Mouse (Mus musculus) liver, adult 2 months (tissue): Measurements from ENCODE around the gene Creb3. TPM values are rescaled to one million over a fixed set of nuclear protein-coding genes. Genes with fewer than 3 reads are reported as not detected.
A peak's percentile ranks its signal among the peaks of the same experiment; 100 is the strongest.

ENCODE experiments used
- DNase-seq: peaks from one replicate; pipeline ENCODE4 v3.0.0-alpha.2; 2011; ENCODE audit warnings: low read depth, low spot score; ENCODE audit errors: extremely low read depth
- H3K27ac ChIP-seq: fragments of 200-500 bp; replicated peaks from 2 replicates; pipeline ENCODE4 v1.5.1; 2012; ENCODE audit warnings: low read depth, mild to moderate bottlenecking, control low read depth, inconsistent platforms, low read length; ENCODE audit not compliant: insufficient read depth
- H3K27me3 ChIP-seq: fragments of 200-500 bp; 2 replicates; pipeline ENCODE4 v1.6.1; 2012; ENCODE audit warnings: mild to moderate bottlenecking, moderate library complexity, low read length, inconsistent platforms; ENCODE audit not compliant: control insufficient read depth, insufficient read depth
- H3K36me3 ChIP-seq: fragments of 200-500 bp; 2 replicates; pipeline ENCODE4 v1.6.1; 2012; ENCODE audit warnings: low read length, inconsistent platforms; ENCODE audit not compliant: control insufficient read depth, insufficient read depth
- H3K4me1 ChIP-seq: fragments of 200-500 bp; 2 replicates; pipeline ENCODE4 v1.6.1; 2011; ENCODE audit warnings: low read length; ENCODE audit not compliant: control insufficient read depth, insufficient read depth
- H3K4me3 ChIP-seq: fragments of 200-500 bp; 2 replicates; pipeline ENCODE4 v1.5.1; 2011; ENCODE audit warnings: low read depth, mild to moderate bottlenecking, control low read depth, low read length, moderate library complexity; ENCODE audit not compliant: insufficient read depth
- H3K79me2 ChIP-seq: fragments of 200-500 bp; 2 replicates; pipeline ENCODE4 v1.6.1; 2012; ENCODE audit warnings: inconsistent platforms, mild to moderate bottlenecking, low read length, moderate library complexity; ENCODE audit not compliant: control insufficient read depth, insufficient read depth
- H3K9ac ChIP-seq: fragments of 200-500 bp; 2 replicates; pipeline ENCODE4 v1.6.1; 2012; ENCODE audit warnings: low read depth, mild to moderate bottlenecking, control low read depth, inconsistent platforms, low read length
- CTCF ChIP-seq: fragments of 200-500 bp; IDR thresholded peaks from 2 replicates; pipeline ENCODE4 v1.5.1; 2011; ENCODE audit warnings: low read depth, low read length, control low read depth
- POLR2A ChIP-seq: fragments of 200-500 bp; IDR thresholded peaks from 2 replicates; pipeline ENCODE4 v1.6.1; 2011; ENCODE audit warnings: low read length, control low read depth; ENCODE audit not compliant: insufficient read depth; ENCODE audit errors: extremely low read depth
- WGBS: fragments of 180-500 bp; shearing (Covaris S2); methylation state at CpG from one replicate; pipeline ENCODE4 v1.1.7; 2018; 5-methylcytosine and 5-hydroxymethylcytosine counted together
- polyA plus RNA-seq: library from polyadenylated mRNA; depleted of rRNA; stranded (reverse); fragments of >200 nt; gene quantifications from 2 replicates; pipeline ENCODE4 v1.2.3, GENCODE M21; 2012
- total RNA-seq: library from RNA; depleted of rRNA; stranded (reverse); fragments of >200 nt; gene quantifications from 2 replicates; pipeline ENCODE4 v1.2.3, GENCODE M21; 2014

The Creb3 gene
- total and polyA plus RNA-seq, 2 experiments, result 41.1 to 62.0 TPM

DNA sequence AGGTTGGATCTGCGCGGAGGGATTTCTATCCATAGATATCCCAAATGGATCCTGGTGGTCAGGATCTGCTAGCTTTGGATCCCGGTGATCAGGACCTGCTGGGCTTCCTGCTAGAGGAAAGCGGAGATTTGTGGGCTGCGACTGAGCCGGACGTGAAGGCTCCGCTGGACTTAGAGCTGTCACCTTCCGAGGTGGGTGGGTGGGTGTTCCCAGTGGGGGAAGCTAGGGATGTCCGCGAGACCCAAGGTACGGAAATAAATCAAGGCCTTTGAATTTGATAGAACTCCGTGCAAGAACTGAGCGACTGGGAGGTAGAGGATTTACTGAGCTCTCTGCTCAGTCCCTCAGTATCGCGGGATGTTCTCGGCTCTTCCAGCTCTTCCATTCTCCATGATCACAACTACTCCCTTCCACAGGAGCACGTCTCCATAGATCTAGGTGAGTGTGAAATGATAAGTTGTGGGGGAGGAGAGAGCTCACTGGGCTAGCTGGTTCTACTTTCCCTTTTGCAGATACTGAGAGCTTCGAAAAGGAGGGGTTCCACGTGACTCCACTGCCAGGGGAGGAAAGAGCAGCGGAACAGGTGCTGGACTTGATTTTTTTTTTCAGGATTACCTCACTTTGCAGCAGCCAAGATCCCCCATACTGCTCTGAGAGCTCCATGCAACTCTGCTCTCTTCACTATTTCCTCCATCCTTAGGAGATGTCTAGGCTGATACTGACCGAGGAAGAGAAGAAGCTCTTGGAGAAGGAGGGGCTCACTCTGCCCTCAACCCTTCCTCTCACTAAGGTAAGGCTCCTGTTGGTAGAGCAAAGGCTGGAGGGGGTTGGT lies 853 bp downstream of the Creb3 start:
- no peaks in the 10 kb centered on the region for H3K27me3 ChIP-seq
- 2% methylated on average over 22 of the region's 22 CpGs for WGBS
- peak overlapping the region; percentile 87 for H3K4me3 ChIP-seq
- H3K9ac ChIP-seq, result peak overlapping the region; percentile 75
- peaks cover 18% of the 10 kb centered on the region for H3K79me2 ChIP-seq
- H3K27ac ChIP-seq, result peak overlapping the region; percentile 74
- peak; percentile 33 for DNase-seq
- no peak for TF ChIP-seq POLR2A
- TF ChIP-seq CTCF, result no peak
- H3K4me1 ChIP-seq, result peaks cover 24% of the 10 kb centered on the region
- H3K36me3 ChIP-seq, result peaks cover 27% of the 10 kb centered on the region

DNA sequence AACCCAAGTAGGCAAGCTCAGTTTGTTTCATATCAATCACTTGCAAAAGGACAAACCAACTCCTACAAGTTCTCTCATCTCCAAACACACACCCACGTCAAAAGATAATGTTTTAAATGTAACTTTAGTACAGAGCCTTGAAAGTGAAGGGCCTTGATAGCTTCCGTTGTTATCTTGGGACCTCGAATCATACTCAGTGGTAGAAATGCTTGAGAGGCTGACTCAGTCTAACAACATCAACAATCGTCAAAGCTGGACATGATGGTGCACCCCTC lies 1.4 kb downstream of the Creb3 start:
- Histone ChIP-seq H3K36me3 (peaks cover 31% of the 10 kb centered on the region), H3K27ac (no peak overlapping the region)

DNA sequence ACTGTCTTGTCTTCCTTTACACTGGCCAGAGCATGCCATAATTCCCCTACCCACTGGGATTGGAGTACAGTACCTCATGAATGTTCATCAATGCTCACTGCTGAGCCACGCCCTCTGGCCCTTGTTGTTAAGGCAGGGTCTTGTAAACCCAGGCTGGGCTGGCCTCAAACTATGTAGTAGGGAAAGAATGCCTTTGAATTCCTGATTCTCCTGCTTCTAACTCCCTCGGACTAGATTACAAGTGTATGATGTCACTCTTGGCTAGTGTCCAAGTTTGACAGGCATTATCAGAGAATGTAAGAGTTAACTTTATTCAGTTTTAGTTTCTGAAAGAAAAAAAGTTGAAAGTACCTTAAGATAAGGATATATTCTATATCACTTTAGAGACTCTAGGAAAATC lies 2.1 kb downstream of the Creb3 start:
- WGBS, result 47% methylated on average over 2 of the region's 2 CpGs
- Histone ChIP-seq H3K4me1 (peaks cover 20% of the 10 kb centered on the region), H3K27me3 (no peaks in the 10 kb centered on the region), H3K36me3 (peaks cover 34% of the 10 kb centered on the region), H3K9ac (no peak overlapping the region), H3K4me3 (no peak overlapping the region), H3K79me2 (peaks cover 15% of the 10 kb centered on the region), H3K27ac (no peak overlapping the region)
- TF ChIP-seq POLR2A (no peak), CTCF (no peak)
- no peak for DNase-seq

More for the DNA sequence above, 1.4 kb downstream of the Creb3 start:
- no peak for DNase-seq
- Histone ChIP-seq H3K4me1 (peaks cover 24% of the 10 kb centered on the region), H3K9ac (peak overlapping the region; percentile 7; the same call in 1 of the 2 replicates), H3K27me3 (no peaks in the 10 kb centered on the region), H3K79me2 (peaks cover 18% of the 10 kb centered on the region), H3K4me3 (no peak overlapping the region)
- TF ChIP-seq CTCF (no peak), POLR2A (no peak)
- 63% methylated on average over 4 of the region's 4 CpGs for WGBS

DNA sequence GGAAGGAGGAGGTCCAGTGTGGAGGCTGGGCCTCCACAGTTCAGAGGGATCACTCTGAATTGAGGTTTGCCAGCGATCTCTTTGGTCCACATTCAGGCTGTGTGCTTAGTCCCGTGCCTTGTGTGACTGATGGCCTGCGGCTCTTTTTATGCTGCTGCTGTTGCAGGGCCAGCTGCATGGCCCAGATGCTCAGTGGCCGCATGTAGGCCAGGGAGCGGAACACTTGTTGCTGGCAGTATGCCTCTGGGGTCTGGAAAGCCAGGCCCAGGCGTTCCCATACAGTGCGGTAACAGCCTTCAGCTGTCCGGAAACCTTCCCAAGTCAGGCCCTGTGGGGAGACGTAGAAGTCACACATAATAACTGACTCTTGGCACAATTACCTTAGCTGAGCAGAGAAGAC lies 5.0 kb downstream of the Creb3 start:
- no peak for DNase-seq
- Histone ChIP-seq H3K36me3 (peaks cover 39% of the 10 kb centered on the region), H3K79me2 (no peaks in the 10 kb centered on the region), H3K27me3 (no peaks in the 10 kb centered on the region), H3K4me3 (no peak overlapping the region), H3K4me1 (peaks cover 7% of the 10 kb centered on the region), H3K27ac (no peak overlapping the region), H3K9ac (no peak overlapping the region)
- 94% methylated on average over 9 of the region's 9 CpGs for WGBS
- no peak for TF ChIP-seq POLR2A
- no peak for TF ChIP-seq CTCF

DNA sequence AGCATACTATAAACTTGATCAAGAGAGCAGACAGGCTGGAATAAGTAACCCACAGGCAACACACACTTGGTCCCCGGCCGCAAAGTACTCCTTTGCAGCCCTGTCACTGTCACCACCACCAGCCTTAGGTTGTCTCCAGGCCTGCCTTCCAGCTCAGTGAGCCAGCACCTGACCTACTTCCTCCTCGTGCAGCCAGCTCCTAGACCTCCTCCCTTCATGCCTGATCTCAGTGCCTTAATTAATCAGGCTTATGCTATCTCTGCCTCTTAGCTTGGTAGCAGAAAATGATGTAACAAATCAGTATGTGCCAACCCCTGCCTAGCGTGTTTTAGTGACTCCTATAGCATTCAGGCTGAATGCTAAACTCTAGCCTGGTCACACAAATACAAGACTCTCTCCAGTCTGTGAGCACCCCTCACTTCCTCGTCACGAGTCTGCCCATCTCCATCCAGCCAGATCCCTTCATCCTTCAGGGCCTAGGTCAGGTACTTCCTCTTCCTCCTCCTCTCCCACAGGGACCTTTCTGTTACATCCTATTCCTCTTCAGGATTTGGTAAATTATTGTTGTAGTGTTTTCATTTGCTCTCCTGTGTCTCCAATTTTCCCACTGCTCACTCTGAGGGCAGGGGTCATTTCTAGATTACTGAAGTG lies 9.4 kb downstream of the Creb3 start:
- no peak for TF ChIP-seq CTCF
- TF ChIP-seq POLR2A, result no peak
- peaks cover 1% of the 10 kb centered on the region; the same call in 1 of the 2 replicates for H3K79me2 ChIP-seq
- H3K9ac ChIP-seq, result no peak overlapping the region
- H3K4me1 ChIP-seq, result peaks cover 3% of the 10 kb centered on the region
- 82% methylated on average over 6 of the region's 6 CpGs for WGBS
- H3K27ac ChIP-seq, result no peak overlapping the region
- H3K36me3 ChIP-seq, result peaks cover 21% of the 10 kb centered on the region
- no peaks in the 10 kb centered on the region for H3K27me3 ChIP-seq
- DNase-seq, result no peak
- H3K4me3 ChIP-seq, result no peak overlapping the region

DNA sequence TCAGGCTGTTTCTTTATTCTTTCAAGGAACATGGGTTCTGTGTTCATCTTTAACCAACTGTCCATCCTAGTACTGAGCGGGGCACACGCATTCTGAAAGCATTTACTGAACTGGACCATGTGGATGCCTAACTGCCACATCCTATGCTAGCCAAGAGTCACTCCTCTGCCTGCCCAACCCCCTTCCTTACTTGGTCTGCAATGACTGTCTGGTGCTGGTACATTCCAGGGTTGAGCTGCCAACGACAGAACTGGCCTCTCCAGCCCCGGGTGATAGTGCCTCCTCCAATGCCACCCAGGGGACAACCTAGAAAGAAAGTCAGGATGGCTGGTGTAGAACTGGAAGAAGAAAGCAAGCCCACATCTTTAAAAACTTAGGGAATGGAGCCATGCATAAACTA lies 11.4 kb downstream of the Creb3 start:
- Histone ChIP-seq H3K36me3 (peaks cover 7% of the 10 kb centered on the region), H3K79me2 (peaks cover 10% of the 10 kb centered on the region; the same call in 1 of the 2 replicates), H3K9ac (no peak overlapping the region), H3K27me3 (no peaks in the 10 kb centered on the region), H3K4me1 (peaks cover 13% of the 10 kb centered on the region), H3K27ac (no peak overlapping the region), H3K4me3 (no peak overlapping the region)
- TF ChIP-seq CTCF, result no peak
- TF ChIP-seq POLR2A, result no peak
- 88% methylated on average over 4 of the region's 4 CpGs for WGBS
- DNase-seq, result no peak
